Mouse (Mus musculus): Measurements from ENCODE around the gene Slx4ip.

Slx4ip gene

DNA sequence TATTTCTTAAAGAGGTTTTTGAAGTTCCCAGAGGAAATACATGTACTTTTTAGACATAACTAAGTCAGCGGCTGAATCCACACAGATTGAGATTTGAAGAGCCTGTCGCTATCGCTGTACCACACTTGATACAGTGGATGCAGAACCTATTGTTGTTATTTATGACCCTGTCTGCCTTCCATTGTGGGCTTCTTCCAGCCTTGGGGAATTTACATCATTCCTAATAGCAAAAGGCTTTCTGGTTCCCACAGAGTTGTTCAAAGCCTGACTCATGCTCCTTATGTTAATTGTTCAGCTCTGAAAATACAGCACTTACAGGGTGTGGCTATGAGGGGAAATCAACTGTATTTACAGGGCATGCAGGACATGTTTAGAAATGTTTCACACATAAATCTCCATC lies 173.5 kb downstream of the Slx4ip start:
- DNase-seq (ENCODE audit: low spot score), result no peak

DNA sequence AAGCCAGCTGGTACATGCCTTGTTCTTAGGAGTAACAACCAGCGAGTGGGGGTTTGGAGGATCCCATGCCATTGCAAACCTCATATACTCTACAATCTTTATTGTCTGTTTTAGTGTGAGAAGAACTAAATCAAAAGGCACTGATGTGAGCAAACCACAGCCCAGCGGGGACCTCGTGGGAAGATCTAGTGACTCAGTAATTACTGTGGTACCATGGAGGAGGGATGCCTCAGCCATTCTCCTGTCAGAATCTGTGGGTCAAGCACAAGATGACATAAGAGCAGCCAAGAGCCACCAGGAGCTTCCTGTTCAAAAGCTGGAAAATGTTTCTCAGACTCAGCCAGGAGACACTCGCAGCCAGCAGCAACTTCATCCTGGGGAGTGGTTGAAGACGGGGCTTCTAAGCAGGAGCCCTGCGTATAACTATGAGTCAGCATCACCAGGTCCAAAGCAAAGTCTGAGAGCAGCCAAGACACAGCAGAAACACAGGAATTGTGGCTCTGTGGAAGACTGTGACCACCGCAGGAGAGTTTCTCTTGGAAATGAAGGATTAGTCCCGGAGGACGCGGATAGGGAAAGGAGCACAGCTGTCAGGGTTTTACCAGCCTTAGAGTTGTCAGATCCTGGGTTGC lies 176.6 kb downstream of the Slx4ip start:
- DNase-seq (ENCODE audit: low spot score), result no peak

DNA sequence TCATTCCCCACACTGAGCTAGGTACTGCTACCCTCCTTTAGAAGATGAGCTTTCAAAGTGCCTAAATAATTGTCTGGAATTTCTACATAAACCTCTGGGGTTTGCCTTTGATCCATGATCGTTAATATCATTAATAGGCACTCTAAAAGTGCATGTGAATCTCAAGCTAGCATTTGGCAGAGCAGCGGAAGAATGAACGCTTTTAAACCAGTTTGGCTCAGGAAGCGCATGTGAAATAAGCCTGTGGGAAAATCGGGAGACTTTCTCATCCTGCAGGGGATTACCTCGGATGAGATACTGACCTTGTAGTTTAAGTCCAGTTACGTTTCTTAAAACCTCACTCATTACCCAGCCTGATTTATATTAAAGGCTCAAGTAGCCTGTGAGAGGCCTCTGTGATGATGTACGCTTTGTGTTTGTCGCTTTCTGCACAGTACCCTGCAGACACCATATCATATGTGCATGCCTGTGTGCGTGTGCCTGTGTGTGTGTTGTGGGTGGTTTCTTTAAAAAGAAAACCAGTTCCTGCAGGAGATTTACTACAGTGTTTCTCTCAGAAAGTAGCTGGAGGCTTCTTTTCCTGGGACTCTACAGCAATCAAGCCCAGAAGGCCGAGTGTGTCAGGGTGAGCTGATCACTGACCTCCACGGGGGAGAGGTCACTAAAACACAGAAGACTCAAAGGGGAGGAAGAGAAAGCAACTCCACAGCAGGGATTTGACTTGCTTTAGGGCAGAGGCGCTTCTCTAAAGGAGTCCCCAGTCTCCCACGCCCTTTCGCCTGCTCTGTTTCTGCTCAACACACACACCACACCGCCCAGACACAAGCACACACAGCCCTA lies 182.7 kb downstream of the Slx4ip start:
- DNase-seq (ENCODE audit: low spot score), result no peak

DNA sequence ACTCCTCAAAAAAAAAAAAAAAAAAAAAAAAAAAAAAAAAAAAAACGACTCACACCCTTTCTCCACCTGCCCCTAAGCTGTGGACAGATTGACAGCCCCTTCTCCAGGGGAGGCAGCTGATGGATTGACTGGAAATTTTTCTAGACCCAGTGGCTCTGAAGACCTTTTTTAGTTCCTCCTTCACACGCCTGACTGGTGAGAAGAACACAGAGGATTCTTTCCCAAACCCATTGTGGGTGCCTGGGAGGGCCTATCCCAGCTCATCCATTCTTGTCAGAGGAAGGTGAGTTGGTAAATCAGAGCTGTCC lies 183.2 kb downstream of the Slx4ip start:
- DNase-seq (ENCODE audit: low spot score), result no peak

DNA sequence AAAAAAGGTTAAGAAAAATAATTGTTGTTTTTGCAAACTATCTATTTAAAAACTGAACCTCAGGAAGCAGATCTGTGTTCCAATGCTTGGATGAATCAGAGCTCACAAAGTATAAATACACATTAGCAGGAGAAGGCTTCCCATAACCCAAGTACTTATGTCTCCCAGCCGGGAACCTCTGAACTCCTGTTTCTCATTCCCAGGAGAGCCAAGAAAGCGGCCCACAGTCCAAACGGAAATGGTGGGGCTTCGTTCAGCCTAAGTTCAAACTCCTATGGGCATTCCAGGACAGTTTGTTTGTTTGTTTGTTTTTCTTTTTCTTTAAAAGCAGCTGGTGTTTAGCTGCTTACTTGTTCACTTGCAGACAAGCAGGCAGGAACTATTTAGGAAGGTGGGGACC lies 187.8 kb downstream of the Slx4ip start:
- DNase-seq (ENCODE audit: low spot score), result no peak

DNA sequence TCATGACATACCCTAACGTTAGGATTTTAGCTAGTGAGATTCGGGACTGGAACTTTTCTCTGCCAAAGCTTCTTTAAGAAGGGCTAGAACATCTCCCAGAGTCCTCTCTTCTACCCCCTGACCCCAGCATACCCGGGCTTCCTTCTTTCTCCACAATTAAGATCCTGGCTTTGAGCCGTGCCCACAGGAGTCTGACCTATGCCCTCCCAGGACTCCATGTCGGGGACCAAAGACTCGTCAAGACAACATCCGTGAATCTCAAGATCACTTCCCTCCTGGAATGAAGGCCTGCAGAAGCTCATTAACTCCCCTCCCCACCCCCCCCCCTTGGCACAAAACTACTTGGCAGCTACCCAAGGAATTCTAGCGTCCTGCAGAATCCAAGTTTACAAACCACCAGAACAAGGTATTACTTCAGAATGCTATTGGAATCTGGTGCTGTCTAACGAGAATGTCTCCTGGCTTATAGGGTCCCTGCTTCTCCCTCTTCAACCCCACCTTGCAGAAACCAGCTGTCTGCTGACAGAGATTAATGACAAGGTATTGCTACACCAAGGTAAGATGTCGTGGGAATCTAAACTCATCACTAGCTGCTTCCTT lies 188.8 kb downstream of the Slx4ip start:
- no peak for DNase-seq (ENCODE audit: low spot score)

DNA sequence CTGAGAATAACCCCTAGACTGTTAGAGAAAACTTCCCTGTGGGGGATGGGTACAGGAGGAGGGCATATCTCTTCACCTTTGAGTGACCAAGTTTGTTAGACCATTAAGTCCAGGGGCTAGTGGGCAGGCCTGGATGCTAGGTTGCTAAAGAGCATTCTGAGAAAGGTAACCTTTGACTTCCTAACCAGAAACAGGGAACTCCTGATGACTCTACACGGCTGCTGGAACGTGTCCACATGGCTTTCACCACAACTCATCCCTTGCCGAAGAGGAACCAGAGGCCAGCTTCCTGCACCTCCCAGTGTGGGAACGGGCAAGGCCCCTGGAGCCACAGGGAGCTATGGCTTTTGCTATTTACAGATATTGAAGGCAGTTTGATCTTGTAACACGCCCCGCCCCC lies 189.4 kb downstream of the Slx4ip start:
- no peak for DNase-seq (ENCODE audit: low spot score)

DNA sequence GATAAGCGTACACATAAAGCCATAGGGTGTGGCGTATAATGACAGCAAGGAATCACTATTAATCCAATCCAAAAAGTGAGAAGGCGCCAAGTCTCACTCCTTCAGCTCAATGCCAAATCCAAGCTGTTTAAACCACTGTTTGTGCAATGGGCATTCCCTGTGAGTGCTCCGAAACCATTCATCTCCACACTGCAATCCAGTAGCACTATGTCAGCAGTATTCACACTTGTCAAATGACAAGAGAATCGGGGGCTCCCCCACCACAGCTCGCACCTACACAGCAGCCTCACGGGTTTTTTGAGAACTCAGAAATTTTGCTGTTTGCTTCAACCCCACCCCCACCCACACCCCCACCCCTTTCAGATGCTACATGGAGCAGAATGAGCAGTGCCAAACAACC lies 190.0 kb downstream of the Slx4ip start:
- DNase-seq (ENCODE audit: low spot score), result no peak

DNA sequence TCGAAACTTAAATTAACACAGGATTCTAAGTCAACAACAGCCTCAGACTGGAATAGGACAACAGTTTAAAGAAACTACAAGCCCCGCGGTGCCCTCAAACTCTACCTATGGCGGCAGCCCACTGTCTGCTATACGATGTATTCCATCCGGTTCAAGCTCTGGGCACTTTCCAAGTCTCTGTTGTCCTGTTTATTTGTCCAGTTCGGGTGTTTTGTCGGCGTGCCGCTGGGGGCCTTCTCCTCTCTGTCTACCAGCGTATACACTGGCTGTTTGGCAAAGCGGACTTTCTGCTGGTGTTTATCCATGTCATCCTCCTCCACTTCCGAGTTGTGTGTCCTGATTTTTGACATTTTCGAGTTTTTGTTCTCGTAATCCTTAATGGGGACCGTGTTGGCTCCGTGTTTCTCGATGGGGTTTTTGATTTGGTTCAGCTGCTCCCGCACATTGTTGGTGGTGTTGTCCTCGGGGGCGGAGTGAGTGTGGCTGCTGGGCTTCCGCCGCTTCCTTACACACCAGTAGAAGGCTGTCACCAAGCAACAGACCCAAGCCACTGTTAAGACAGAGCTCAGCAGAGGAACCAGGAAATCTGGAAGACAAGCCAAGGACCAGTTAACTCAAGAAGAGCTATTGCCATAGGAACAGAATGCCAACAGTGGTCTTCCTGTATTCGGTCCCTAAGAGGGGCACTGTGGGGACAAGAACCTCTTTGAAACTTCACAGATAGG lies 192.0 kb downstream of the Slx4ip start:
- peak; percentile 27 for DNase-seq (ENCODE audit: low spot score)

DNA sequence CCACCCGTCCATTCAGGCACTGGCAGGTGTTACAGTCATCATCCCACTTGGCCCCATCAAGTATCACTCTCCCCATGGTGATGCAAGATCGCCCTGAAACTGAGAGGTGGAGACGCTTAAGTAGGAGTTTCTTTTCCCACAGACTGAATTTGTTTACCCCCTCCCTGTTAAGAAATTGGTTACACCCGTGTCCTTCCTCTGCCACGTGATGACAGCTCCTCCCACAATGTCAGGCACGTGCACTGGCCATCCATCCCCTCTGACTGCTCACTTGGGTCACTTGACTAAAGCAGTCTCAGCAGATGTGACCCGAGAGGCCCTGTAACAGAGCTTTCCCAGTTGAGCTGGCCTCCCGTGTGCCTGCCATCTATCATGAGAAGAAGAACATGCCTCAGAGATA lies 194.2 kb downstream of the Slx4ip start:
- no peak for DNase-seq (ENCODE audit: low spot score)

DNA sequence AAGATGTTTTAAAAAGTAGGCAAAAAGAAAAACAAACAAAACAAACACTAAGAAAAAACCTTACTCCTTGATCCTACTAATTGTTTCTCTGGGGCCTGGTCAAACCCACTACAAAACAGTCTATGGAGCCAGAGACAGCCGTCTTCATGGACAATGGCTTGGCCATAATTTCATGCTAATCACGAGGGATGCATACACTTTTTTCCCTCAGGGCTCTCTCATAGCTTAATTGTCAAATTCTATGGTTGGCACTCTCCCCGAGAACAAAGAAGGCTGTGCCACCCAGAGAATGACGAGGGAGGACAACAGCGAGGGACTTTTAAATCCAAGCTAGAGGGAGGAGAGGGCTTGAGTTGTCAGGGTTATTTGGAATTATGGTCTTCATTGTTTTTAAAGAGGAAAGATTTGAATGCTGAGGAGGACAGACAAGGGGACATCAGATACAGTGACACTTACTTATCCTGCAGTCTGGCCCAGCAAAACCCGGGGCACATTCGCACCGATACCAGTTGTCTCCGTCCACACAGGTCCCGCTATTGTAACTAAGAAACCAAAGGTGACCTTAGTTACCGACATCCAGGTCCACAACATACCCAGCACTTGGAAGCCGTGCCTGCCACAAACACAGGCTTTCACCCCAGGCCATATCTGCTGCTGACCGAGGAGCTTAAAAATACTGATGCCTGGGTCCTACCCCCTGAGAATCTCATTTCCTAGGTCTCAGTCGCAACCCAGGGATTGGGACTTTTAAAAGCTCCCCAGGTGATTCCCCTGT lies 195.8 kb downstream of the Slx4ip start:
- no peak for DNase-seq (ENCODE audit: low spot score)

DNA sequence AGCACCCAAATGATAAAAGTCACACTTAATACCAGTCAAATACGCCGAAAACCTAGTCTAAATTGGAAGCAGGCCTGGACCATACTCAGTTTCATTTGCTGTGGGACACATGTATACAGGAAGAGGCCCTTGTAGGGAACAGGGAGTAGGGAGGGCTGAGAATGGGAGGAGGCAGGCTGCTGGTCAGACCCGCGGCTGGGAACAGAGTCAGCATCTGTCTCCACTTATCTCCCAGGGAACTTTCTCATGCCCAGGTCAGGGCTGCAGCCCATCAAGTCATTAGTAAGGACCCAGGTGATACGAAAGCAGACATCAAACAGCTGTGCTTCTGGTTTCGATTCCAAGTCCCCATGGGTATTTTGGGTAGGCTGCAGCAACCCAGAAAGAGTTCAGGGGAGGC lies 196.7 kb downstream of the Slx4ip start:
- DNase-seq (ENCODE audit: low spot score), result no peak

DNA sequence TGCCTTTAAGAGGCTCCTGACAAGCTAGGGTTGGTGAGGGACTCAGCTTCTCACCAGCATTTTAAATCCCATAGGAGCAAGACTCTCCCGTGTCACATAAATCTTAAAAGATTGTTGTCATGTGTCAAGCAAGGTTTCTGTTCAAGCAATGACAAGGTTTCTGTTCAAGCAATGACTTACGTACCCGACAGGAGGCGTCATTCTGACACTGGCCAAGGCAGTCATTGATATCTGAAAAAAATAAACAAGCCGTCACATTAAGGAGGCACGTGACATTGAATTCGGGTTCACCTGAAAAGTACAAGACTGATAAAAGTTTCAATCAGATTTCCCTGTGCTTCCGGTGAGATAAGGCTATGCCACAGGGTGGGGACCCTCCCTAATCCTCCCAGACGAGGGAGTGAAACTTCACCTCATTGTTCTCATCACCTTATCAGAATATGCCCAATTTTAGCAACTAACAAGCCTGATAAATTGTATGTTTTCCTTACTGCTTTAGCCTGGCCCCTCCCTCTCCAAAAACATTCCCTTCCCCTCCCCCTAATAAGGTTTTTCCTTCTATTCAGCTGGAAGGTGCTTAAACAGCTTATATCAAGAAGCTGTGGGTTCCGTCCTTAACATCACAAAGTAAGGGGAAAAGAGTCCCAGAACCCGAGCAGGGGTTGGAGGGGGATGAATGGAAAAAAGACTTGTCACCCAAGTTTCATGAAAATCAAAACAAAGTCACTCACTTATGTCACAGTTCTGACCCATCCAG lies 200.9 kb downstream of the Slx4ip start:
- no peak for DNase-seq (ENCODE audit: low spot score)

DNA sequence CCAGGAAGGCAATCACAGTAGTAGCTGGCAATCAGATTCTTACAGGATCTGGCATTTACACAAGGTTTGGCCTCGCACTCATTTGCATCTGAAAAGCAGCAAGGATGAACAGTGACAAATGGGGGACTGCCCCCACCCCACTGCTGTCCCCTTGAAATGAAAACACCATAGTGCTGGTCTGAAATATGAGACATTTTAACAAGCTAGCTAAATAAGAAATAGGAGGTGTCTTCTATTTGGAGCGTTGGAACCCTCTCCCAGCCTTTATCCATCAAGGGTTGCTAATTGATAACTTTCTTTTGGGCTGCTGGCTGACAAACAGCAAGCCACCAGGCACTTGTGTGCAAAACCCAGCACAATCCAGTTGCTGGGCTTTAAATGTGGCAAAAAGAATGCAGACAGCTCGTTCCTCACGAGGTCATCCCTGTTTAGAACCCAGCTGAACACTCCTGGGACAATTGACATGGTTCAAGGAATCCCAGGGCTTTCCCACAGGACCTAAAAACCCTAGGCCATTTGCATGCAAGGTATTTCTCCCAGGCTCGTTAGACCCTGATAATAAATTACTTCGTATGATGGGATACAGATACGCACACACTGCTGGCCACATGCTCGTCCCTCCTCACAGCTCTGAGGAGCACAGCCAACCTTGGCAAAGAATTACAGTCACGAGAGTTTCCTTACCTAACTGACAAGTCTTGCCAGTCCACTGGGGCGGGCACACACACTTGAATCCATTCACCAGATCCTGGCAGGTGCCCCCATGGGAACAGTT lies 201.7 kb downstream of the Slx4ip start:
- no peak for DNase-seq (ENCODE audit: low spot score)

DNA sequence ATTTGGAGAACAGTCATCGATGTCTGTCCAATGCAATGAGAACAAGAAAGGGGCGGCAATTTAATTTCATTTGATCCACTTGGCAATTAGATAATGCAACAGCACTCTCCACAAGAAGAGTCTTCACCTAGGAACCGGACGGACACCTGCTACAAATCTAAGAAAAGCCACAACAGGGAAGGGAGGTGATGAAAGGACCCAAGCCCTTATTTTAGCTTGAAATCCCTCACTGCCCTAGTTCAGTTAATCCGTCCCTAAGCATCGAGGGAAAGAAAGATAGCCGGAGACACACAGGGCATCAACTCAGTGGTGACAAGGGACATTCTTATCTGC lies 202.2 kb downstream of the Slx4ip start:
- no peak for DNase-seq (ENCODE audit: low spot score)

DNA sequence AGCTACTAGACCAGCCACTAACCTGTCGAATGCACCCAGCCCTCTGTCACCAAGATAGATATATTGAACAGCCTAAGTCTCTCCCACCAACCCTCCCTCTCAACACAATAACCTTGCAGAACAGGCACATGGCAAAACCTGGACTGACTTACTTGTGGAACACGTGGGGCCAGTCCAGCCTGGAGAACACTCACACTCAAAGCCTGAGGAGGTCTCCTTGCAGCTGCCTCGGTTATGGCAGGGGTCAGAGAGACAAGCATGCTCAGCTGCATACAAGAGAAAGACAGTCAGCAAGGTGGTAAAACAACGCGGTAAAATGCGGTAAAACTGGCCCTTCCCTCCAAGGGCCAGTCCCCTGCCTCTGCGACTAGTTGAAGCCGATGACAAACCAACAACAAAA lies 203.3 kb downstream of the Slx4ip start:
- DNase-seq (ENCODE audit: low spot score), result no peak

DNA sequence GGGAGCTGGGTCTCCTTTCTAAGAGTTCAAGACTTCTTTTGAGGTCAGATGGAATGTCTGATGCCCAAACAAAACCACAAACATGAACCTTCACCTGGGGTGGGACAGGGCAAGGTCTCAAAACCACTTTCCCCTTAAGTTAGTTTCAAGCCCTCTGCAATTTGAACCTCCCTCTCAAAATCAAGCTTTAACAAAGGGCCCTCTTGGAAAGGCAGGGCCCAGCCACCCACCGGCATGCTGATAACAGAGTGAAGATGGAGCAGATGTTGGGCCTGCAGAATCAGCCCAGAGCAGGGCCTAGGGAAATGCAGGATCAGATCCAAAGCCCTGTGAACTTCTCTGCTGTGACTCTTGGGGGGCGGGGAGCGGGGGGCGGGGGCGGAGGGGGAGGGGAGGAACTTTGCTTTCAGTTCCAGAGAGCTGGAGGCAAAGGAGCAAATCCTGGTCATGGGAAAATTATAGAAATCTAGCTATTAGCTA lies 206.0 kb downstream of the Slx4ip start:
- no peak for DNase-seq (ENCODE audit: low spot score)

DNA sequence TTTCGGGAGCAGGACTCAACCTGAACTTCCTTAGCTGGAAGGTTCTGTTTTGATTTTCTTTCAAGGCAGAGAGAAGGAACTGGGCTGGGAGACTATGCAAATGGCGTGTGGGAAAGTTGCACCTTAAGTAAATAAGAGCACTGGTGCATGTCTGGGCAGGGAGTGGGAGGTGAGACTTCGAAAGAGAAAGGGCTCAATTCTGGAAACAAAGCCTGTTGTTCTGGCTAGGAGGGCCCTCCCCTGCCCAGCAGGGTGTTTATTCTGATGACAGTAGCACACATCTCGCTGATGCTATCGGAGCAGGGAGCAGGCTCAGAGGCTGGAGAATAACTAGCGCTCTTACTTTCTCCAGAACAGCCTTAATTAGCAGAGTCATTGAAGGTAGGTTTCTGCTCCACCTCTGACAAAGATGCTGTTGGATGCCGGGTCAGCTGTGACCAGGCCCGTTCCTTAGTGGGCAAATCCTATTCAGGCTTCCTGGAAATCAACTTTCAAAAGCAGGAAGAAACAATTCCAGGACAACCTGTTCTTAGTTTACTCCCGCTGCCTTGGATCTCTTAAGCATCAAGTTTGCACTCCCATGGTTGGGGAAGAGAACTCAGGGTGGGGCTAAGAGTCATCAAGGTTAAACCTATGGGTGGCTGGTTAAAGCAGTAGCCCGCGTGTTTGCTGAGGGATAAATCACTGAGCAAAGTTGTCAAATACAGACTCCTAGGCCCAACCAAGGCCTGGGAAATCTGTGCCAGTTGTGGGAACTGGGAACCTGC lies 207.4 kb downstream of the Slx4ip start:
- DNase-seq (ENCODE audit: low spot score), result no peak

DNA sequence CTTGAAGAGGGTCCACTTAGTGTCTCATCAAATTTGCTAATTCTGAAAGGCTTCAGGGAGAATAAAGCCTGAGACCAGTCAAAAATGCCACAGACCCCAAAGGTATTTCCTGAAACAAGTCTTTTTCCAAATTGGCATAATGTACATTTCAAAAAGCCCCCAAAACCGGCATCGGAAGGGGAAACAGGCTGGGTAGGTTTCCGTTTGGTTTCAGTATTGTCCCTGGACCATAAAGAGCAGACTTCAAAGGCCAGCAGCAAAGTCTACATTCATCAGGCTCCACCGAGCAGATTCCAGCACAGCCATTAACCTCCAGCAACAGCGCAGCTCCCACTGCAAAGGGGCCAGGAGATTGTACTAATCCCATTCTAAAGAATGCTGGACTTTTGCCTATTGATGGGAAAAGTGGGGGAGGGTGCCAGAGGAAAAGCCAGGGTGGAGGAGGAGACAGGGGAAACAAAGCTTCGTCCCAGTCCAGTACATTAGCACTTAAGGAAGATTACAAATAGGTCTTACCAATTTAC lies 208.3 kb downstream of the Slx4ip start:
- DNase-seq (ENCODE audit: low spot score), result no peak

DNA sequence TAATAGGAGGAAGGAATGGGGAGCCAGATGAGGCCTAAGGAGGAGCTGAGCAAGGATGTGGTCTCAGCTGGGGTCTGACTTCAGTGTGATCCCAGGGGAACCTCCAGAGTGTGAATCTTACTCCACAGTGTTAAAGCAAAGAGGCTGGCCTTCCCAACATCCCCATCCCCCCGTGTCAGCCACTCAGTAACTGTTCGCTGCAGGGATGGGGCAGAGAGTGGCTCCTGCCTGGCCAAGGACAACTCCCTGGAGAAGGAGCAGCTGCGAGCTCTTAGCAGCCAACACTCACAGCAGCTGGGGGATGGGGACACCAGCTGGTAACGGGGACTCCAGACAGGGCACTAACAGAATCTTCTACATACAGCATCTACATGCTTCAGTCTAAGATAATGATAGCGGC lies 210.1 kb downstream of the Slx4ip start:
- no peak for DNase-seq (ENCODE audit: low spot score)
